Mouse (Mus musculus) stomach, embryonic 15.5 days (tissue): ENCODE data around the gene Trub1. TPM values are rescaled to one million over a fixed set of nuclear protein-coding genes. Genes with fewer than 3 reads are reported as not detected.

ENCODE experiments used
- ATAC-seq: fragments of 200-750 bp; cut with Nextera tagmentation; 2 replicates; pipeline ENCODE4 v1.8.0; 2017; ENCODE audit warnings: low read depth, moderate number of reproducible peaks, moderate TSS enrichment; ENCODE audit not compliant: insufficient read depth, low FRiP score
- H3K27ac ChIP-seq: fragments of 300-500 bp; sonication (generic); 2 replicates; pipeline ENCODE4 v1.5.1; 2015; ENCODE audit warnings: mild to moderate bottlenecking, inconsistent platforms
- H3K27me3 ChIP-seq: fragments of 300-500 bp; sonication (generic); replicated peaks from 2 replicates; pipeline ENCODE4 v1.6.1; 2015; ENCODE audit warnings: inconsistent platforms
- H3K36me3 ChIP-seq: fragments of 300-500 bp; sonication (generic); 2 replicates; pipeline ENCODE4 v1.6.1; 2015; ENCODE audit warnings: inconsistent platforms
- H3K4me1 ChIP-seq: fragments of 300-500 bp; sonication (generic); 2 replicates; pipeline ENCODE4 v1.6.1; 2015; ENCODE audit warnings: inconsistent platforms
- H3K4me2 ChIP-seq: fragments of 300-500 bp; sonication (generic); 2 replicates; pipeline ENCODE4 v1.6.1; 2015; ENCODE audit warnings: mild to moderate bottlenecking, inconsistent platforms
- H3K4me3 ChIP-seq: fragments of 300-500 bp; sonication (generic); replicated peaks from 2 replicates; pipeline ENCODE4 v1.5.1; 2015; ENCODE audit warnings: inconsistent platforms
- H3K9ac ChIP-seq: fragments of 300-500 bp; sonication (generic); 2 replicates; pipeline ENCODE4 v1.6.1; 2015; ENCODE audit warnings: inconsistent platforms
- H3K9me3 ChIP-seq: fragments of 300-500 bp; sonication (generic); 2 replicates; pipeline ENCODE4 v1.6.1; 2016; ENCODE audit warnings: inconsistent platforms
- WGBS: fragments of 180-500 bp; shearing (Covaris S2); methylation state at CpG from one replicate; pipeline ENCODE4 v1.1.7; 2015; 5-methylcytosine and 5-hydroxymethylcytosine counted together
- polyA plus RNA-seq: library from polyadenylated mRNA; unstranded; fragments of >200 nt; fragmentation: Nextera tagmentation; extraction: Ambion mirVana; gene quantifications from 2 replicates; pipeline ENCODE4 v1.2.1, GENCODE M21; 2015

The Trub1 gene
- polyA plus RNA-seq, 1 experiment from 2014 or later = 24.7 TPM

DNA sequence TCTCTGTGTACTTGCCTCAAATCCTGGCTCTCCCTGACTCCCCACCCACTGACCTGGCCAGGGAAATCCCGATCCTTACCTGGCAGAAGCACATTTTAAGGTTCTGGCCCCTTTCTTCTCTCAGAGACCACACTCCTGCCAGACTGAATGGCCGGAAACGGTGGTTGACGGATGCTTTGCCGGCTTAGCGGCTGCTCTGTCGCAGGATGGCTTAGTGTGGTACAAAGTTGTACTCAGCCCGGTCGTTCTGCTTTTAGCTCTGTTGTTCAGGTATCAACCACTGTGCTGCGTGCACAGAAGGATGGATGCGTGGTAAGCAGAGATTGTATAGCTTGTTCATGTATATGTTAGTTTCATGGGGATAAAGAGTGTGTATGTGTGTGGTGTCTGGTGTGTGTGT lies 25.3 kb downstream of the Trub1 start:
- ATAC-seq = no peak
- H3K9me3 ChIP-seq = no peaks in the 10 kb centered on the region
- H3K4me3 ChIP-seq = no peak overlapping the region
- no peak overlapping the region for H3K9ac ChIP-seq
- H3K36me3 ChIP-seq = no peaks in the 10 kb centered on the region
- no peak overlapping the region for H3K27ac ChIP-seq
- H3K27me3 ChIP-seq = no peaks in the 10 kb centered on the region
- WGBS = 62% methylated on average over 11 of the region's 11 CpGs
- no peak overlapping the region for H3K4me2 ChIP-seq
- no peaks in the 10 kb centered on the region for H3K4me1 ChIP-seq

DNA sequence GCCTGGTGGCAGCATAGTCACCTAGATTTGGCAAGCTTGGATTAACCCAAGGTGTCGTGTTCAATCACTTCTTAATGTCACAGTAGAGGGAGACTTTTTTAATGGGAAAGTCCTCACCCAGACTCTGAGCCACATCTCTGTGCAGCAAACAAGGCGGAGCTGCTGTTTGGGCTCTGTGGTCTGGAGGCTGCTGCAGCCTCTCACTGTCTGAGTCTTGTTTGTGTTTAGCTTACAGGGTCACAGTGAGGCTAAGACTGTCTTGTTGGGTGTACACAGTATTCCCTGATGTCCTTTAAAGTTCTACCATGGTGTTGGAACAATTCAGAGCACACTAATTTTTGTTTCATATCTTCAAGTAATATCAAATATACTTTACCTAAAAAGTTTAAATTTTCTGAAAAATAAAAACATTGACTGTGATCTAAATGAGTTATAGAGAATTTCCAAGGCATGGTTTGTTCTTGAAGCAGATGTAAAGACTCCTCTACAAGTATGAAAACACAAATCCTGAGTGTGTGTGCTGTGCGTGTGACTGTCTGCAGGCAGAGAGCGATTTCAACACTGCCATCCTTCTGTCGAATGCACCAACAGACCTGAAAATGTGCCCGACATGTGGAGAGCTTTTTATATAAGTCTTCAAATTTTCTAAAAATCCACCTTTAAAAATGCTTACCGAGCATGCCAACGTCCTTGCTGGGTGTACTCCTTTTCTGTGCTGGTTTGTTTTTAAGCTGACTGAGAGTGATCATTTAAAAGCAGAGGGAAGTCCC lies 27.4 kb downstream of the Trub1 start:
- no peak for ATAC-seq
- no peak overlapping the region for H3K4me2 ChIP-seq
- H3K27ac ChIP-seq = no peak overlapping the region
- no peak overlapping the region for H3K4me3 ChIP-seq
- H3K27me3 ChIP-seq = no peaks in the 10 kb centered on the region
- WGBS = 49% methylated on average over 8 of the region's 8 CpGs
- no peak overlapping the region for H3K9ac ChIP-seq
- H3K4me1 ChIP-seq = no peaks in the 10 kb centered on the region
- H3K9me3 ChIP-seq = no peaks in the 10 kb centered on the region
- H3K36me3 ChIP-seq = 0 out of 2 replicates have a peak, but pooled peaks cover 4% of the 10 kb centered on the region

DNA sequence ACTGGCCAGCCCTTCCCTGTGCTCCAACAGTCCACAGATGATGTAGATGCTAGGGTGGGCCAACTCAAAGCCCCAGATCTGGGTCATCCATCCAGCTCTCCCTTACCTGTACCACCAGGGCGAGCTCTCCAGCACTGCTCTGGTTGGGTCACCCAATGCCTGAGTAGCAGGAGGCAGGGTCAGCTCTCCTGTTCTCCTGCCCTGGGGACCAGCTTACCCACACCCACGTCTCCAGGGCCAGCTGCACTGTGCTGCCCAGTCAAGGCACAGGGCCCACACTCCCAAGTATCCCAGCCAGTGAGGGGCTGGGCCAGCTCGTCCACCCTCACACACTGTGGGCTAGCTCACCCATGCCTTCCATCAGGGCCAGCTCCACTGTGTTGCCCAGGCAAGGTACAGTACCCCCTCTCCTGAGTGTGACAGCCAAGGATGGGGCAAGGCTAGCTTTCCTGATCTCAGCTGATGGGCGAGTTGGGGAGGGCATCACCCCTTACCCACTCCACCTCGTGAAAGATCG lies 29.1 kb downstream of the Trub1 start:
- Histone ChIP-seq H3K9me3 (no peaks in the 10 kb centered on the region), H3K36me3 (peaks cover 4% of the 10 kb centered on the region; the same call in 1 of the 2 replicates), H3K4me1 (no peaks in the 10 kb centered on the region), H3K4me2 (no peak overlapping the region), H3K4me3 (no peak overlapping the region), H3K27ac (no peak overlapping the region), H3K27me3 (no peaks in the 10 kb centered on the region), H3K9ac (no peak overlapping the region)
- WGBS = 87% methylated on average over 6 of the region's 6 CpGs
- ATAC-seq = no peak; the same call in 1 of the 2 replicates

DNA sequence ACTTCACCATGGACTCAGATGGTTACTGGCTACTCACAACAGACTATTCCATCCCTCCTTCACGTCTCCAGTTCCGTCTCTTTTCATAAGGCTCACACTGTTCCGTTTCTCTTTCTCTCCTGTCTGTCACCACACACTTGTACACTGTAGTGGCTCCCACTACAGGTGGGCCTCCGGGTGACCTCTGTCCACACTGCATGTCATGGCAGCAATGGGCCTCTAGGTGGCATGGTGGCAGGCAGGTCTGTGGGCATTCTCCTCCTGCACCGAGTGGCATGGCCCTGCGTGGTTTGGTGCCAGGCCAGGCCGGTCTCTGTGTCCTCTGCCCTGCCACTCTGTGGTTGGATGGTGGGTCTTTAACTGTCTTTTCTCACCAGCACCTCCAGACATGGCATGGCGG lies 30.1 kb downstream of the Trub1 start:
- H3K4me2 ChIP-seq = no peak overlapping the region
- no peaks in the 10 kb centered on the region for H3K27me3 ChIP-seq
- no peak for ATAC-seq
- no peak overlapping the region for H3K27ac ChIP-seq
- no peak overlapping the region for H3K4me3 ChIP-seq
- H3K36me3 ChIP-seq = peaks cover 4% of the 10 kb centered on the region; the same call in 1 of the 2 replicates
- H3K9me3 ChIP-seq = no peaks in the 10 kb centered on the region
- H3K9ac ChIP-seq = no peak overlapping the region
- H3K4me1 ChIP-seq = no peaks in the 10 kb centered on the region
- WGBS = 79% methylated on average over 8 of the region's 8 CpGs

DNA sequence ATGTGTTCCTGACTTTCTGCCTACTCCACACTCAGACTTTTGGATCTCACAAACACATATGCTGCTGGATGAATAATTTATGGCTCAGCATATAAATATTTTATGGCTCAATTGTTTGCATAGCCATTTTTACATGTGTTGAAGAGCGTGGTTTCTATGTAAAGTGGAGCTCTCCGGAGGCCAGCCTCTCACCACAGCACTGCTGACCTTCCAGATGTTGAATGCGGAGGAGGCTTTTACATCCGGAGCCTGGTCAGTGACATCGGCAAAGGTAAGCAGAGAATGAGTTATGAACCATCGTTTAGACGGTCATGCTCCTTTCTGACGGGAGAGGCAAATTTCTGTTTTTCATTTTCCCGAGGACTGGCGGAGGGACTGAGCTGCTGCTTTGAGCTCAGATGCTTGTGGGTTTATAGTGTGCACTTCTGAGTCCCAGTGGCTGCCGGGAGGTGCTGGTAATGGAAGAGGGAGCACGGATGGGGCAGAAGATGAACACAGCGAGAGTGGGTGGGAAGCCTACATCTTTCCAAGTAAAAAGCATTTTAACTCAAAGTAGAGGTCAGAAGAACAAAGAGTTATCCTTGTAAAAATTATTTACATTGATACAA lies 34.4 kb downstream of the Trub1 start:
- H3K9me3 ChIP-seq = no peaks in the 10 kb centered on the region
- whole genome bisulfite sequencing = 45% methylated on average over 13 of the region's 13 CpGs
- H3K4me1 ChIP-seq = no peaks in the 10 kb centered on the region
- no peak overlapping the region for H3K4me2 ChIP-seq
- no peak overlapping the region for H3K4me3 ChIP-seq
- H3K27ac ChIP-seq = 0 out of 2 replicates have a peak overlapping the region, but pooled peaks have one; percentile 16
- H3K9ac ChIP-seq = no peak overlapping the region
- no peak for ATAC-seq
- peaks cover 4% of the 10 kb centered on the region; the same call in 1 of the 2 replicates for H3K36me3 ChIP-seq
- H3K27me3 ChIP-seq = no peaks in the 10 kb centered on the region

DNA sequence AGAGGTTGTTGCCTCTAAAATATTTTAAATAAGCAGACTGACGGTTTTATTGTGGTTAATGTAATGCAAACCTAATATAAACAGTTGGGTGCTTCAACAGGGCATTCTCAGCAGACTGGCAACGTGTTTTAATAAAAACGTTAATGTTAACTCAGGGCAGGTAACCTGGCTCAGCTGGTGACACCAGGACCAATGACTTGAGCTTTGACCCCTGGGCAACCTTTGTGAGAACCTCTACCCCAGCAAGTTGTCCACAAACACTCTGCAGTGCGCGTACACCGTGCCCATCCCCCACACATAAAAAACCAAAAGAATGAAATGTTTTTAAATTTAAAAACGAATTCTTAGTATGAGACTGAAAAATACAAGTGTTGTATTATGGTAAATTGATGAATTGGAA lies 36.8 kb downstream of the Trub1 start:
- H3K9ac ChIP-seq = no peak overlapping the region
- H3K36me3 ChIP-seq = peaks cover 4% of the 10 kb centered on the region; the same call in 1 of the 2 replicates
- no peak overlapping the region for H3K4me3 ChIP-seq
- no peak overlapping the region for H3K4me2 ChIP-seq
- H3K27me3 ChIP-seq = no peaks in the 10 kb centered on the region
- no peak overlapping the region for H3K27ac ChIP-seq
- 71% methylated on average over 7 of the region's 7 CpGs for WGBS
- H3K4me1 ChIP-seq = no peaks in the 10 kb centered on the region
- no peaks in the 10 kb centered on the region for H3K9me3 ChIP-seq
- ATAC-seq = no peak

DNA sequence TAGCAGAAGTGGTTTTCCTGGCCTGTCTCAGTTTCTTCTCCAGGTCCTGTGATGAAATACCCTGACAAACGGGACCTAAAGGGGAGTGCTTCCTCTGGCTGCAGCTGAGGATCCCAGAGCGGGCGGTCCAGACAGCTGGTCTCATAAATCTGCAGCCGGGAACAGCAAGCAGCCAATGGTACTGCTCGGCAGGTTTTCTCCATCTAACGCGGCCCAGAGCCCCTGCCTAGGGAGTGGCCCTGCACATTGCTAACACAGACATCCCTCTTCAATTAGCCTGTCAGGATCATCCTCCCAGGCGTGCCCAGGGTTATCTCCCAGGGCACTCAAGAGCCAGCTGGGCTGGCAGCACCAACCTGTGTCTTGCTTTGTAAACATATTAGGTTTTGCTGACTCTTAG lies 38.3 kb downstream of the Trub1 start:
- peak; percentile 68; the same call in 1 of the 2 replicates for ATAC-seq

DNA sequence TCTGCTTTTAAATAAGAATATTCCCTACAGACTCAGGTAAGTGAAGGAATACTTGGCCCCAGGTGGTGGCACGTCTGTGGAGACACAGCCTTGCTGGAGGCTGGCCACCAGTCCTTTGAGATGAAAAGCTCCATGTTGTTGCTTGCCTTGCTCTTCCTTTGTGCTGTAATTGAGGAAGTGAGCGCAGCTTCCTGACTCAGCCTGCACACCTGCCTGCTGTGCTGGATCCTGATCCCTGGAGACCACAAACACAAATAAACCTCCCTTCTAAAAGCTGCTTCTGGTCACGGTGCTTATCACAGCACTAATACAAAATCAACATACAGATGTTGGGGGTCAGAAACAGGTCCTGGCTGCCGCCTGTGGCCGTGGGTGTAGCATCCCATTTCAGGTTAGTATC lies 41.3 kb downstream of the Trub1 start:
- WGBS = 73% methylated on average over 5 of the region's 5 CpGs
- H3K27ac ChIP-seq = no peak overlapping the region
- no peaks in the 10 kb centered on the region for H3K27me3 ChIP-seq
- no peaks in the 10 kb centered on the region for H3K36me3 ChIP-seq
- no peak overlapping the region for H3K4me3 ChIP-seq
- no peak for ATAC-seq
- no peaks in the 10 kb centered on the region for H3K4me1 ChIP-seq
- H3K9ac ChIP-seq = no peak overlapping the region
- no peaks in the 10 kb centered on the region for H3K9me3 ChIP-seq
- H3K4me2 ChIP-seq = no peak overlapping the region

More for the DNA sequence above, 38.3 kb downstream of the Trub1 start:
- no peaks in the 10 kb centered on the region for H3K4me1 ChIP-seq
- no peaks in the 10 kb centered on the region for H3K9me3 ChIP-seq
- no peak overlapping the region for H3K4me2 ChIP-seq
- no peak overlapping the region for H3K9ac ChIP-seq
- no peak overlapping the region for H3K4me3 ChIP-seq
- H3K27ac ChIP-seq = 0 out of 2 replicates have a peak overlapping the region, but pooled peaks have one; percentile 26
- no peaks in the 10 kb centered on the region for H3K27me3 ChIP-seq
- WGBS = 29% methylated on average over 8 of the region's 8 CpGs
- H3K36me3 ChIP-seq = no peaks in the 10 kb centered on the region

DNA sequence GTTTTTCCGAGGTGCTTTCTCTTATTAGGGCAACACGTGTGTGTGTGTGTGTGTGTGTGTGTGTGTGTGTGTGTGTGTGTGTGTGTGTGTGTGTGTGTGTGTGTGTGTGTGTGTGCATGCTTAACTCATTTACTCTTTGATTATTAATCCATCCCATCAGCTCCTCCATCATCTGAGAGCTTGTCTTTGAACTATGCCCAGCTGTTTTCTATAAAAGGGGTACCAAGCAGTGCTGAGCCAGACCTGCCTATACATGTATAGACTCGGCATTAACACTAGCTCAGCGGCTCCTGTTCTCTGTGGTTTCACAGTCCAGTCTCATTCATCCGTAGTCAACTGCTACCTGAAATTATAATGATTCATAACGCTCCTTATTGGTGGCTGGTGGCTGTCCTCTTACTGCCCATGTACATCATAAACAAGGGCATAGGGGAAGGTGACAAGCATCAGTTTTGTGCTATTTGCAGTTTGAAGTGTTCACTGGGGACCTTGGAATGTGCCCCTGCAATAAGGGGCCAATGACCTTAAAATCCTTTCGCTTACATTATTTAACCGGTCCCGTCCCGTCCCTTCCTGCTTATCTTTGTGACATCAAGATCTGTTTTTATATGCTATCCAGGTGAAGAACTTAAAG lies 45.5 kb downstream of the Trub1 start:
- Histone ChIP-seq H3K4me3 (no peak overlapping the region), H3K4me1 (no peaks in the 10 kb centered on the region), H3K36me3 (no peaks in the 10 kb centered on the region), H3K4me2 (no peak overlapping the region), H3K9me3 (no peaks in the 10 kb centered on the region), H3K9ac (no peak overlapping the region), H3K27ac (no peak overlapping the region), H3K27me3 (no peaks in the 10 kb centered on the region)
- WGBS = 65% methylated on average over 10 of the region's 10 CpGs
- ATAC-seq = no peak

DNA sequence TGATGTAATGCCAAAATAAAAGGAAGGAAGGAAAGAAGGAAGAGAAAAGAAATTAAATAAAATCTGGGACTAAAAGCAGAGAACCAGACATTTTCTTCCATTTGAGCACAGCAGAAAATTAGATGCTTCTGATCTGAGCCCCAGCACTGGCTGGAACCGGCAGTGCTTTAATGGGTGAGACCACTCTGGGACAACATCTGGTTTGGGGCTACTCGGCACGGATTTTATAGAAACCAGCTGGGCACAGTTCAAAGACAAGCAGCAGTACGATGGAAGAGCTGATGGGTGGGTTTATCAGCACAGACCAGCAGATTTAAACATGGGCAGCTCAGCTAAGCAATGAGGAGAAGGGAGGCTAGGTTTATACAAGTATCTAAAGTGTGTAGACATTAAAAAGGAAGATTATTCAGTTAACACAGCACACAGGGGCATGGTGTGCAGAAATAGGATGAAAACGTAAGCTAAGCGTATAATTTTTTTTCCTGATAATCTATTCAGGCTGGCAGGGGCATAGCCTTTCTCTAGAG lies 46.2 kb downstream of the Trub1 start:
- Histone ChIP-seq H3K4me1 (no peaks in the 10 kb centered on the region), H3K4me3 (no peak overlapping the region), H3K4me2 (no peak overlapping the region), H3K9ac (no peak overlapping the region), H3K9me3 (no peaks in the 10 kb centered on the region), H3K27ac (no peak overlapping the region), H3K36me3 (no peaks in the 10 kb centered on the region), H3K27me3 (no peaks in the 10 kb centered on the region)
- ATAC-seq = no peak
- WGBS = 56% methylated on average over 6 of the region's 6 CpGs

DNA sequence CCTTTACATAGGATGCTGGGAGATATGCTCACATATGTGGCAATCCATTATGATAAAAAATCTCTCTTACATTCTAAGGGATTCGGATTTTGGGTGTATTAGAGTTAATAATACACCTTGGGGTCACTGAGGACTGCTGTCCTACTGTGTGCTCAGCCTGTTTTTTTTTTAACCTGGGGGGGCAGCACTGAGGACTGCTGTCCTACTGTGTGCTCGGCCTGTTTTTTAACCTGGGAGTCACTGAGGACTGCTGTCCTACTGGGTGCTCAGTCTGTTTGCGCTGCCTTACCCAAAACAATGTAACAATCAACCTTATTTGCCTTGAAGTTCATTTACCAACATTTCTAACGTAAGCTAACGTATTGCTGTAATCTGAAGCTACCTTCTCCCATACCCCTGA lies 47.5 kb downstream of the Trub1 start:
- ATAC-seq = no peak
- Histone ChIP-seq H3K27me3 (no peaks in the 10 kb centered on the region), H3K9ac (no peak overlapping the region), H3K36me3 (no peaks in the 10 kb centered on the region), H3K4me1 (0 out of 2 replicates have a peak, but pooled peaks cover under 1% of the 10 kb centered on the region), H3K9me3 (no peaks in the 10 kb centered on the region), H3K4me2 (no peak overlapping the region), H3K27ac (no peak overlapping the region), H3K4me3 (no peak overlapping the region)
- 96% methylated on average over 5 of the region's 5 CpGs for WGBS

DNA sequence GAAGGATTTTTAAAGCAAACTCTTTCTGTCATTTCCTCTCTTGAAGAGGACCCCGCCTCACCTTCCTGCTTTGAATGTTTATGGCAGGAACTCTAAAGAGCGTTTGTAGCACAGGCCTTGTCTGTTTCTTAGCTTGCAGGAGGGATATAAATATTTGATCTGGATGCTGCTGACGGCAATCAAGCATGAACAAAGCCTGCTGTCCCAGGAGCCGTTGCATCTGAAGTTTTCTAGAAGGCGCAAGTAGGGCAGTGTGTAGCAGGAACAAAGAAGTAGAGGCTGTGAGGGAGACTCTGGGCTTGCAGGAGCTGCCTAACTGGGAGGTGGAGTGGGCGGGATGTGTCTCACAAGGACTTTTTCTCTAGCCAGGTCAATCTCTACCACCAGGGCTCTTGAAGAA lies 50.4 kb downstream of the Trub1 start:
- H3K36me3 ChIP-seq = no peaks in the 10 kb centered on the region
- 55% methylated on average over 6 of the region's 6 CpGs for WGBS
- H3K27me3 ChIP-seq = no peaks in the 10 kb centered on the region
- no peak overlapping the region for H3K27ac ChIP-seq
- ATAC-seq = no peak
- no peak overlapping the region for H3K4me3 ChIP-seq
- H3K4me1 ChIP-seq = 0 out of 2 replicates have a peak, but pooled peaks cover 9% of the 10 kb centered on the region
- H3K4me2 ChIP-seq = no peak overlapping the region
- H3K9ac ChIP-seq = no peak overlapping the region
- H3K9me3 ChIP-seq = no peaks in the 10 kb centered on the region
